Mouse (Mus musculus): ENCODE data around the gene Ces4a. TPM values are rescaled to one million over a fixed set of nuclear protein-coding genes. Genes with fewer than 3 reads are reported as not detected.
"Not testable (repeated sequence)": the region's sequence is repeated elsewhere in the genome, so short reads cannot be mapped to it uniquely, and the experiment has no call there.

Gene Ces4a
- polyA plus RNA-seq, 1 experiment from 2014 or later, result not detected

- not testable (repeated sequence) for H3K4me1 ChIP-seq (ENCODE audit: control insufficient read depth, insufficient read depth, low read length); H3K9ac ChIP-seq (ENCODE audit: low read length); H3K36me3 ChIP-seq (ENCODE audit: control insufficient read depth, insufficient read depth, low read length); H3K4me3 ChIP-seq (replicated peaks; ENCODE audit: low read length); H3K27me3 ChIP-seq (ENCODE audit: control insufficient read depth, insufficient read depth, low read length); H3K4me2 ChIP-seq (ENCODE audit: low read depth, low read length); ATAC-seq (ENCODE audit: insufficient read depth, low FRiP score); H3K27ac ChIP-seq (ENCODE audit: low read length); H3K9me3 ChIP-seq (replicated peaks; ENCODE audit: control insufficient read depth, low read length)
- 95% methylated on average over 3 of the region's 3 CpGs for WGBS
Observed at GRCm38 (mm10) chr8:105175287-105175686, 43.7 kb downstream of the Ces4a start.

GRCm38 (mm10) chr8:105178211-105178800 lies 46.7 kb downstream of the Ces4a start:
- no peak overlapping the region for H3K4me3 ChIP-seq (replicated peaks; ENCODE audit: low read length)
- no peak overlapping the region for H3K9ac ChIP-seq (ENCODE audit: low read length)

GRCm38 (mm10) chr8:105182201-105182600 lies 50.6 kb downstream of the Ces4a start:
- 69% methylated on average over 1 of the region's 1 CpGs for WGBS
- Histone ChIP-seq H3K9ac (ENCODE audit: low read length) (no peak overlapping the region), H3K4me1 (ENCODE audit: control insufficient read depth, insufficient read depth, low read length) (peaks cover 9% of the 10 kb centered on the region; the same call in 1 of the 2 replicates), H3K36me3 (ENCODE audit: control insufficient read depth, insufficient read depth, low read length) (0 out of 2 replicates have a peak, but pooled peaks cover 5% of the 10 kb centered on the region), H3K27me3 (ENCODE audit: control insufficient read depth, insufficient read depth, low read length) (no peaks in the 10 kb centered on the region), H3K4me3 (replicated peaks; ENCODE audit: low read length) (no peak overlapping the region), H3K4me2 (ENCODE audit: low read depth, low read length) (no peak overlapping the region), H3K9me3 (replicated peaks; ENCODE audit: control insufficient read depth, low read length) (no peaks in the 10 kb centered on the region), H3K27ac (ENCODE audit: low read length) (no peak overlapping the region)
- no peak for ATAC-seq (ENCODE audit: insufficient read depth, low FRiP score)

More at GRCm38 (mm10) chr8:105178211-105178800, 46.7 kb downstream of the Ces4a start:
- H3K4me1 ChIP-seq (ENCODE audit: control insufficient read depth, insufficient read depth, low read length), result peaks cover 9% of the 10 kb centered on the region; the same call in 1 of the 2 replicates
- WGBS, result 81% methylated on average over 6 of the region's 6 CpGs
- H3K36me3 ChIP-seq (ENCODE audit: control insufficient read depth, insufficient read depth, low read length), result 0 out of 2 replicates have a peak, but pooled peaks cover 5% of the 10 kb centered on the region
- no peak overlapping the region for H3K27ac ChIP-seq (ENCODE audit: low read length)
- no peak for ATAC-seq (ENCODE audit: insufficient read depth, low FRiP score)
- H3K9me3 ChIP-seq (replicated peaks; ENCODE audit: control insufficient read depth, low read length), result no peaks in the 10 kb centered on the region
- no peak overlapping the region for H3K4me2 ChIP-seq (ENCODE audit: low read depth, low read length)
- no peaks in the 10 kb centered on the region for H3K27me3 ChIP-seq (ENCODE audit: control insufficient read depth, insufficient read depth, low read length)

- H3K4me3 ChIP-seq (replicated peaks; ENCODE audit: low read length), result no peak overlapping the region
- no peaks in the 10 kb centered on the region for H3K27me3 ChIP-seq (ENCODE audit: control insufficient read depth, insufficient read depth, low read length)
- H3K9ac ChIP-seq (ENCODE audit: low read length), result no peak overlapping the region
- 58% methylated on average over 1 of the region's 1 CpGs for WGBS
- H3K4me1 ChIP-seq (ENCODE audit: control insufficient read depth, insufficient read depth, low read length), result peaks cover 8% of the 10 kb centered on the region; the same call in 1 of the 2 replicates
- no peaks in the 10 kb centered on the region for H3K36me3 ChIP-seq (ENCODE audit: control insufficient read depth, insufficient read depth, low read length)
- no peaks in the 10 kb centered on the region for H3K9me3 ChIP-seq (replicated peaks; ENCODE audit: control insufficient read depth, low read length)
- no peak overlapping the region for H3K4me2 ChIP-seq (ENCODE audit: low read depth, low read length)
- no peak for ATAC-seq (ENCODE audit: insufficient read depth, low FRiP score)
- H3K27ac ChIP-seq (ENCODE audit: low read length), result no peak overlapping the region
Observed at GRCm38 (mm10) chr8:105186467-105187005, 54.9 kb downstream of the Ces4a start.

- H3K9ac ChIP-seq (ENCODE audit: low read length), result no peak overlapping the region
- WGBS, result 94% methylated on average over 5 of the region's 5 CpGs
Observed at GRCm38 (mm10) chr8:105192182-105192581, 60.6 kb downstream of the Ces4a start.

More at GRCm38 (mm10) chr8:105192182-105192581, 60.6 kb downstream of the Ces4a start:
- no peaks in the 10 kb centered on the region for H3K9me3 ChIP-seq (replicated peaks; ENCODE audit: control insufficient read depth, low read length)
- no peak overlapping the region for H3K27ac ChIP-seq (ENCODE audit: low read length)
- H3K4me3 ChIP-seq (replicated peaks; ENCODE audit: low read length), result no peak overlapping the region
- ATAC-seq (ENCODE audit: insufficient read depth, low FRiP score), result no peak
- no peaks in the 10 kb centered on the region for H3K27me3 ChIP-seq (ENCODE audit: control insufficient read depth, insufficient read depth, low read length)
- H3K4me1 ChIP-seq (ENCODE audit: control insufficient read depth, insufficient read depth, low read length), result no peaks in the 10 kb centered on the region
- H3K36me3 ChIP-seq (ENCODE audit: control insufficient read depth, insufficient read depth, low read length), result peaks cover 18% of the 10 kb centered on the region
- no peak overlapping the region for H3K4me2 ChIP-seq (ENCODE audit: low read depth, low read length)

Other genes with a start within 250 kb of the Ces4a start
- gene Ces2e, start 205.5 kb upstream of the Ces4a start, polyA plus RNA-seq (2015; fragmentation: Nextera tagmentation; extraction: Ambion mirVana), result 5.6 and 7.9 TPM in 2 replicates
- gene Ces2f, start 184.4 kb upstream of the Ces4a start, polyA plus RNA-seq (2015; fragmentation: Nextera tagmentation; extraction: Ambion mirVana), result 0.53 and 0.69 TPM in 2 replicates
- 12.8 and 18.7 TPM in 2 replicates for gene Ces2g, start 170.1 kb upstream of the Ces4a start, polyA plus RNA-seq (2015; fragmentation: Nextera tagmentation; extraction: Ambion mirVana)
- not detected in 2 replicates for gene Ces2h, start 130.9 kb upstream of the Ces4a start, polyA plus RNA-seq (2015; fragmentation: Nextera tagmentation; extraction: Ambion mirVana)
- gene Ces3a, start 83.2 kb upstream of the Ces4a start, polyA plus RNA-seq (2015; fragmentation: Nextera tagmentation; extraction: Ambion mirVana), result not detected in 2 replicates
- gene Ces3b, start 48.0 kb upstream of the Ces4a start, polyA plus RNA-seq (2015; fragmentation: Nextera tagmentation; extraction: Ambion mirVana), result not detected in 2 replicates
- 41.8 and 46.1 TPM in 2 replicates for gene Cbfb, start 38.9 kb downstream of the Ces4a start, polyA plus RNA-seq (2015; fragmentation: Nextera tagmentation; extraction: Ambion mirVana)
- gene D230025D16Rik, start 93.3 kb downstream of the Ces4a start, polyA plus RNA-seq (2015; fragmentation: Nextera tagmentation; extraction: Ambion mirVana), result 29.1 and 30.1 TPM in 2 replicates
- gene B3gnt9, start 123.4 kb downstream of the Ces4a start, polyA plus RNA-seq (2015; fragmentation: Nextera tagmentation; extraction: Ambion mirVana), result 21.4 and 21.6 TPM in 2 replicates
- gene Tradd, start 132.8 kb downstream of the Ces4a start, polyA plus RNA-seq (2015; fragmentation: Nextera tagmentation; extraction: Ambion mirVana), result 32.9 and 36.1 TPM in 2 replicates
- 3.4 and 4.7 TPM in 2 replicates for gene Fbxl8, start 132.8 kb downstream of the Ces4a start, polyA plus RNA-seq (2015; fragmentation: Nextera tagmentation; extraction: Ambion mirVana)
- not detected in 2 replicates for gene Hsf4, start 138.0 kb downstream of the Ces4a start, polyA plus RNA-seq (2015; fragmentation: Nextera tagmentation; extraction: Ambion mirVana)
- gene Nol3, start 144.3 kb downstream of the Ces4a start, polyA plus RNA-seq (2015; fragmentation: Nextera tagmentation; extraction: Ambion mirVana), result 1.3 and 2.3 TPM in 2 replicates
- 8.0 and 9.2 TPM in 2 replicates for gene 4931428F04Rik, start 158.1 kb downstream of the Ces4a start, polyA plus RNA-seq (2015; fragmentation: Nextera tagmentation; extraction: Ambion mirVana)
- gene Exoc3l, start 164.3 kb downstream of the Ces4a start, polyA plus RNA-seq (2015; fragmentation: Nextera tagmentation; extraction: Ambion mirVana), result 8.7 and 11.9 TPM in 2 replicates
- gene E2f4, start 165.9 kb downstream of the Ces4a start, polyA plus RNA-seq (2015; fragmentation: Nextera tagmentation; extraction: Ambion mirVana), result 72.0 and 74.0 TPM in 2 replicates
- gene Elmo3, start 173.8 kb downstream of the Ces4a start, polyA plus RNA-seq (2015; fragmentation: Nextera tagmentation; extraction: Ambion mirVana), result 18.9 and 19.4 TPM in 2 replicates
- 2.1 and 2.4 TPM in 2 replicates for gene Lrrc29, start 194.5 kb downstream of the Ces4a start, polyA plus RNA-seq (2015; fragmentation: Nextera tagmentation; extraction: Ambion mirVana)
- gene Tmem208, start 194.6 kb downstream of the Ces4a start, polyA plus RNA-seq (2015; fragmentation: Nextera tagmentation; extraction: Ambion mirVana), result 124 and 131 TPM in 2 replicates
- gene Fhod1, start 216.2 kb downstream of the Ces4a start, polyA plus RNA-seq (2015; fragmentation: Nextera tagmentation; extraction: Ambion mirVana), result 2.2 and 2.5 TPM in 2 replicates
- 1.5 and 1.7 TPM in 2 replicates for gene Slc9a5, start 217.0 kb downstream of the Ces4a start, polyA plus RNA-seq (2015; fragmentation: Nextera tagmentation; extraction: Ambion mirVana)
- gene Plekhg4, start 241.5 kb downstream of the Ces4a start, polyA plus RNA-seq (2015; fragmentation: Nextera tagmentation; extraction: Ambion mirVana), result 0.11 and 0.22 TPM in 2 replicates

All from stomach, embryonic 16.5 days (tissue).